Mouse (Mus musculus): ENCODE results near the gene Gm20721.
"Not testable (repeated sequence)": the region's sequence is repeated elsewhere in the genome, so short reads cannot be mapped to it uniquely, and the experiment has no call there.

Gene Gm20721

DNA sequence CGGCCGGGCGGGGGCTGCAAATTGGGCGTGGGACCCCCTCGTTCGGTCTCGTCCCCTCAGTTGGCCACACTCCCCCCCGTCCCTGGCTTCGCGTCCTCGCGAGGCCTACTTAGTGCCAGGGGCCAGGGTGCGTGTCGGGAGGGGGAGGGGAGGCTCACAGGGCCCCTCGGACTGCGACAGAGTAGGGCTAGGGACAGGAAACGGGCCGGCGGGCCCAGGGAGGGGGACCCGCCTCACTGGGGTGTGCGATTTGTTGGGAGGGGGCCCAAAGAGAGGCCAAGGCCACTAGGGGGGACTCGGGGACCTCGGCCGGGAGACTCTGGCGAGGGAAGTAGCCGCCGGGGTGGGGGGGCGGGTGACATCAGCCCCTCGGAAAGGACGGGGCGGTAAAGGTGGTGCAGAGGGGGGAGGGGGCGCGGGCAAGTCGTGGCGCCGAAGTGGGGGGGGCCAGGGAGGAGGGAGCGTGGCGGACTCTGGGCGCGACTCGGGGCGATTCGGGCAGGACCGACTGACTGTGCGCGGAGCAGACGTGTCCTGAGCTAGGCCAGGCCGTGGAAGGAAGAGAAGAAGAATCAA is 15.8 kb downstream of the Gm20721 start:
- peak; percentile 72 for DNase-seq (ENCODE audit: low spot score)

DNA sequence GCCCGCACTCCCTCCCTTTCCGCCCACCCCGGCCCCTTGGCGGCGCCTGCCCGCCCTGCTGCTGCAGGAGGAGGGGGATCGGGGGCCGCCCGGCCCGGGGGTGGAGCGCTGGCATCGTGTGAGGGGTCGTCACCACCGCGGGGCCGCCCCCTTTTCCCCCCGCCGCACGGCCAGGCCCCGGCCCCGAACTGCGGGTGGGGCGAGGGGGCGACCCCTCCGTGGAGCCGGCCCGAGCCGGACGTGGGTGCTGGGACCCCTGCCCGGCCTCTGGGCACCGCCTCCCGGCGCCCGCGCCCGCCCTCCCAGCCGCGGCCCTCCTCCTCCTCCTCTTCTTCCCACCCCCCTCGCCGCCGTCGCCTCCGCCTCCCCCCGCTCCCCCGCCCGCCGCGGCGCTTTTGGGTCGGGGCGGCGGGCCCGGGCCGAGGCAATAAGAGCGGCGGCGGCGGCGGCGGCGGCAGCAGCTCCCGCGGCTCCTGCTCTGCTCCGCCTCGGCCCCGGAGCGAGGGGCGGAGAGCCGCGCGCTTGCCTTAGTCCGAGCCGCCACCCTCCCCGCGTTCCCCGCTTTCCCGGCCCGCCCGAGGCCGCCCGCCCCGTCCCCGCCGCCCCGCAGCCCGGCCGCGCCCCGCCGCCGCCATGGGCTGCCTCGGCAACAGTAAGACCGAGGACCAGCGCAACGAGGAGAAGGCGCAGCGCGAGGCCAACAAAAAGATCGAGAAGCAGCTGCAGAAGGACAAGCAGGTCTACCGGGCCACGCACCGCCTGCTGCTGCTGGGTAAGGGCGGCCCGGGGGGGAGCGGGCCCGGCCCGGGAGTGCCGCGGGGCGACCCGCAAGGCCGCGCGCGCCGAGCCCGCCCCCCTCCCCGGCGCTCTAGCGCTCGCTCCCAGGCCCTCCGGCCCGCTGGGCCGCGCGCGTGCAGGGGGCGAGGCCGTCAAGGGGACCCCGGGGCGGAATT is 16.6 kb downstream of the Gm20721 start:
- DNase-seq (ENCODE audit: low spot score), result peak; percentile 77

DNA sequence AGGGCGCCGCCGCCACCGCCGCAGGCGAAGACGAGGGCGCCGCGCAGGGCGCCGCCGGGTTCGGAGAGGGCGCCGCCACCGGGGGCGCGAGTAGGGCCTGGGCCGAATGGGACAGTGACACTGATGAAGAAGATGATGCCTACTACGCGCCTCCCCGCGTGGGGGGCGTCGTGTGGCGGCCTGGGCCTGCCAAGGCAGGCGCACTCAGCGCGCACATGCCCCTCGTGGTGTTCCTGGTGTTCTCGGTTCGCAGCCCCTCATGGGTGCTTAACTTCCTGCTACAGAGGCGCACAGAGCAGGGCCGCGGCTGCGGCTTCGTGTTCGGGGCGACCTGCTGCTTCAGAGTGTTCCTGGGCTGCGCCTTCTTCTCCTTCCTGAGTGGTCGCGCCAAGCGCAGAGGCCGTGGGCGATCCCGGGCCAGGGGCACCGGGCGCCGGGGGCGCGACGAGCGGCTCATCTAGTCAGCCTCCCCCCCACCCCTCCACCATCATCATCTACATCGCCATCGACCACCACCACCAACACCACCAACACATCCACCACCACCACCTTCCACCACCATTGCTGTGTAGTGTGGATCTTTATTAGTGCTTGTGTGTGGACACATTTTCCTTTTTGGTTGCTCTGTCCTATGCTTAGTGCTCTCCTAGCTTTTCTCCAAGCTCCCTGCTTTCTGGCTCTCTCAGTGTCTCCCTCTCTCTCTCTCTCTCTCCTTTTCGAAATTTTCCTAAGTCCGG is 17.4 kb downstream of the Gm20721 start:
- no peak for DNase-seq (ENCODE audit: low spot score)

DNA sequence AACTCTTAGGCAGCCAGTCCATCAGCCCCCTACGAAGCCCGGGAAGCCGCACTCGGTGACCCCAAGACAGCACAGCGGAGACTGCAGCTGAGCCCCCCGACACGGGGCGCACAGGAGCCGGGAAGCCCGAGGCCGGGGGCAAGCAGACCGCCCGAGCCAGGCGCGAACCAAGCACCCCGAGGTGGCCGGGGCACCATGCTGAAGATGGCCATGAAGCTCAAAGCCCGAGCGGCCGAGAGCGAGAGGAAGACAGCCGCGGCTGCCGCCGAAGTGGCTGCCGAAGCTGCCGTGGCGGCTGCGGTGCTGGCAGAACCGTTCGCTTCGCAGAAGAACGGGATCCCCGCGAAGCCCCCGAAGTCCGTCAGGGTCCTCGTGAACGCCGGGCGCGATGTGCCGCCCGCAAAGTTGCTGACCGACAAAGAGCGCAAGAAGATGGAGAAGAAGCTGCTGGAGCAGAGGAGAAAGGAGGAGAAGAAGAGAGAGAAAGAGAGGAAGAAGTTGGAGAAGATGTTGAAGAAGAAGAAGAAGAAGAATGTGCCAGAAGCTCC is 18.1 kb downstream of the Gm20721 start:
- DNase-seq (ENCODE audit: low spot score), result no peak

DNA sequence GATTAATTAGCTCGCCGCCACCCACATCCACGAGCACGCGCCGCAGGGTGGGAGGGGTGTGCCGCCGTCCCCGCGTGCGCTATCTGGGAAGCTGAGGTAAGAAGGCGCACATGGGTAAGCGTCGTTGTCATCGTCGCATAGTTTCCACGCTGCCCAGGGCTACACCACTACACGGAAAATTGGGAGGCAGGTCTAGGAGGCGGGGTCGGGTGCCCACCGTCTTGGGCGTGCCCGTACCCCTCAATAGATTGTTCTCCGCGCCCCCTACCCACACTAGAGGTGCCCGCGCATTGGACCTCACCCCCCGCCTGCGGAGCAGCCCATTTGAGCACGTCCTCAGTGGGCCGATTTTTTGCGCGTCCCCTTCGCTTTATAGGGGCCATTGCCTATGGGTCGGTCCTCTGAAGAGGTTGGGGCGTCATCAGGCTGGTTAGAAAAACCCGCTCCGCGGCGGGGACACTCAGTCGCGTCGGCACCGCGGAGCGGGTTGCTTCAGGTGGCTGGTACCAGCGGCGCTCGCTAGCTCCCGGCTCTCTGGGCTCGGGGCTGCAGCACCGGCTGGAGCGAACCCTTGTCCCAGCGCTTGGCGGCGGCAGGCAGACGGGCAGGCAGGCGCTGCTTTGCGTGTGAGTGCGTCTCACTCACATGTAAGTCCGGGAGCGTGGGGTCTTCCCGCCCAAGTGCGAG is 19.1 kb downstream of the Gm20721 start:
- peak; percentile 42 for DNase-seq (ENCODE audit: low spot score)

DNA sequence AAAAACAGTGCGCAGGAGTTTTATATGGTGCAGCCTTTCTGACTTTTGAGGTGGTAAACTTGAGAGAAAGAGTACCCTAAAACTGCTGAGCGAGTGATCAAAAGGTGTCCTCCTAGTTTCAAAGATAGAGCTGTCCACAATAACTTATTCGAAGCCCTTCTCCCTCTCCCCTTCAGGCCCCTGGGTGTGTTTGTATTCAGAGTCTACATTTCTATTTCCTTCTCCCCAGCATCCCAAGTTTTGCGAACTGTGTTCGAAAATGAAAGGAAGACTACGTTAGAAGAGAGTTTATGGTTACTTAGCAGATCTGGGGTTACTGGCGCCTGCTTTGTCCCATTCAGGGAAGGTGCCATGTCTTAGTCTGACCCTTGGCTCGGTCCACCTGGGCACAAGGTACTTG is 20.0 kb downstream of the Gm20721 start:
- DNase-seq (ENCODE audit: low spot score), result no peak

DNA sequence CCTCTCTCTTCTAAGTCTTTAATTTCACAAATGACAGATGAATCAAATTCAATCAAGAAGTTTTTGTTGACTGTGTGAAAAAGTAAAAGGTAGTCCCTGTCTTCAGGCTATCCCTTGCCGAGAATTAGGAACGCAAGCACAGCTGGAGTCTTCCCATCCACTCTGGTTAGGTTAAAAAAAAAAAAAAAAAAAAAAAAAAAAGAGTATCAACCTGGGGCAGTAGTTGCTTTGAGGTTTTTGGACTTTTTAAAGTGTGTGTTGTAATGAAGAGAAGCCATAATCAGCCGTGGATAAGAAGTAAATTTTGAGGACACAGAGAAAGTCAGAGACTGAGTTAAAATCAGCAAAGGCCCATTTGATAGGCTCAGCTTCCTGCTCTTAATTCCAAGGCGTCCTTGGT is 20.5 kb downstream of the Gm20721 start:
- no peak for DNase-seq (ENCODE audit: low spot score)

DNA sequence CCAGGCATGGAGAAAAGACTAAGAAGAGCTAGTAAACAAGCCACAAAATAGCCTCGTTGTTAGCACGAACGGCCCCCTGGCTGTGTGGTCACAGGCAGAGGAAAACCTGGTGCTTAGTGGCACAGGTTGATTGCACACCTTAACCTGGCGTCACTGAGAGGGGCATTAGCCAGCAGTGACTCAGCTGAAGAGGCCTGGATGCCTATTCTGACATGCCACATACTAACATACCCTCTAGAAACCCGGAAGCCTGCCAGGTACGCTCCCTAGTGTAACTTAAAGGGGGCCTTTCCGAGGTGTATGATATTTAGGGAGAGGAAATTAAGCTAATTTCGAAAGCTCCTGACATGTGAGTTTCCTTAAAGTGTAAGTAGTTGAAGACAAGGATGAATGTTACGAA is 29.9 kb downstream of the Gm20721 start:
- no peak for DNase-seq (ENCODE audit: low spot score)

DNA sequence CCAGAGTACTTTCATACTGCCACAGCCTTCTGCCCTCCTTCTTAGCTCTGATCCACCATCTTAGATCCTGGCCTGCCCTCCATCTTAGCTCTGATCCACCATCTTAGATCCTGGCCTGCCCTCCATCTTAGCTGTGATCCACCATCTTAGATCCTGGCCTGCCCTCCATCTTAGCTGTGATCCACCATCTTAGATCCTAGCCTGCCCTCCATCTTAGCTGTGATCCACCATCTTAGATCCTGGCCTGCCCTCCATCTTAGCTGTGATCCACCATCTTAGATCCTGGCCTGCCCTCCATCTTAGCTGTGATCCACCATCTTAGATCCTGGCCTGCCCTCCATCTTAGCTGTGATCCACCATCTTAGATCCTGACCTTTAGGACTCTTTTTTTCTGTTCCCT is 31.1 kb downstream of the Gm20721 start:
- not testable (repeated sequence) for DNase-seq (ENCODE audit: low spot score)

DNA sequence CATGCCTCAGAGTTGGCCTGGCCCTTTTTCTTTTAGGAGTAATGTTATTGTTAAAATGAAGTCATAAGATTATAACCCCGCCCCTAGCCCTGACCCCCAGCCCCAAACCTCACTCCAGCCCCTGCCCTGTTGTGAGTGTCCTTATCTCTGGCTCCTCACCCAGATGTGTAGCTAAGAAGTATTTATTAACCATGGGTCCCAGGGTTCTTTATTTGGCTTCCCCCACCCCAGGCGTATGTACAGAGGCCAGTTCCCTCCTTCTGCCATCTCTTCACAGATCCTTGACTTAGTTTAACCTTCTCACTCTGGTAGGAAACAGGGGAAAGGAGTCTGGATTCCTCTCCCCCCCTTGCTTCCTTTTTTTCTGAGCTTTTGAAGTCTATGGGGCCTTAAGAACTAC is 33.9 kb downstream of the Gm20721 start:
- no peak for DNase-seq (ENCODE audit: low spot score)

DNA sequence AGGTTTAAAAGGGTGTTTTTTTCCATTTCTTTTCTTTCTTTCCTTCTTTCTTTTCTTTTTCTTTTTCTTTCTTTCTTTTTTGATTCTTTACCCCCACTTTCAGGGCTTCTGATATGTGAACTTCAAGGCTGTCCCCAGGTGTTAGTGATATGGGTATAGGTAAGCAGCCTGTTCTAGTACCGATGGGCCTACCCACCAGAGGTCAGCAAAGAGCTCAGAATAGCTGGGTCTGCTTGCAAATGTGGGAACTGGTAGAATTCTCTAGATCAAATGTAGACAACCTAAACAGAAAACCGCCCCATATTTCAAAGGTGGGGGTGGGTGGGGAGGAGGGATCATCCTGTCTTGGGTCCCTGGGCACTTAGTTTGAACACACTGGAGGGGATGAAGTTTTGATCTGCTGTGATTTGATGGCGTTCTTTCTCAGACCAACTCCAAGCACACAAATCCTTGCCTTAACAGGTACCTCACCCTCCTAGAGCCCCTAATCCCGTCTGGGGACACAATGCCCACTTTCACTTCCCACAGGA is 34.3 kb downstream of the Gm20721 start:
- peak; percentile 73 for DNase-seq (ENCODE audit: low spot score)

DNA sequence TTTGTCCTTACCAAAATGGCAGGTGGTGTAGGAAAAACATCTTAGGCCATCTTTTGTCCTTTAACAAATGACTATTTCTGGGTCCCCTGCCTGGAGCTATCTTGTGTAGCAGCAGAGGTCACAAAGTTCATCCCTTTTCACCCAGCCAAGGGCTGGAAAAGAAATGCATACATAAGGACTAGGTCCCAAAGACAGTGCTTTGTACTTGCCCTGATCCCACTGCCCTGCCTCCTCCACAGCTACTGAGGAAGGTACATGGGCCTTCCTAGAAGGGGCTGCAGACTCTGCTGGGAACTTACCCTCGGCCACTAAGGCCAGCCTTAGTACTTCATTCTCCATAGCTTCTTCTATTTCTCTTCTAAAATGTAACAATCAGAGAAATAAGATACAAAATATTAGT is 34.9 kb downstream of the Gm20721 start:
- no peak for DNase-seq (ENCODE audit: low spot score)

DNA sequence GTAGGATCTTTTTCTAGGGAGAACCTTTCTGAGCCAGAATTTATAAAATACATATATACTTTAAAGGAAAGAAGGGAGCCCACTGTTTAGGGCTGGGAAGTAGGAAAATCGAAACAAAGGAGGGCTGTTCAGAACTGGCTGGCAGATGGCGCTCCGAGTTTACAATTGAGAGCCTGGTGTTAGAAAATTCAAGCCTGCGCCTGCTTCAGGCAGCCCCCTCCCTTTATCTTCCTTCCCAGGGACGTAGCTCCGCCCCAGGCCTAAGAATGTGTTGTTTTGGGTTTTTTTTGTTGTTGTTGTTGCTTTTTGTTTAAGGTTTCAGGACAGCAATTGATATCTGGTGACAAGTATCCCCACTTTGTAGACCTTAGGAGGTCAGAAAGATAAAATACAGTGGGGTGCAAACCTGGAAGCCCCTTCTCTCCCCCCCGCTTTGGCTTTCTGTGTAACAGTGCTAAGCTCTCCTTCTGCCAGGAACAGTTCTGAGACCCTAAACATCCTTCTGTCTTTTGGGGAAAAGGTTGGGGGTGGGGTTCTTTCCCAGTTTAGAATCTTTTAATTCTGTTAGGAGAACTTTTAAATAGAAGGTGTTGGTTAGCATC is 35.5 kb downstream of the Gm20721 start:
- no peak for DNase-seq (ENCODE audit: low spot score)

DNA sequence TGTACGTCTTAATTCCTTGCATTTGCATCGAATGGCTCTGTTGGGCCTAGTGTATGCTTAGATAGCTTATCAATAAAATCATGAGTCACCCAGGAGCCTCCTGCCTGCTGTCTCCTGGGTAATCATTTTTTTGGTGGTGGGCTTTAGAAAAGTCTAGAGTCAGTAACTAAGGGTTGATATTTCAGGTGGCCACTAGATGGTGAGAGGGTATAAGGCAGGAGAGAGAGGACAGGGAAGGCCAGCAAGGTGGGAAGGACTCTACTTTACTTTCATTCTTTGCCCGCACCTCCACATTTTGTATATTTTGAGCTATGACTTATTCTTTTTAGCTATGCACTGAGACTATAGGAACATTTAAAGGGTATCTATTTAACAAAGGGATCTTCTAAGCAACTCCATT is 38.6 kb downstream of the Gm20721 start:
- DNase-seq (ENCODE audit: low spot score), result no peak

DNA sequence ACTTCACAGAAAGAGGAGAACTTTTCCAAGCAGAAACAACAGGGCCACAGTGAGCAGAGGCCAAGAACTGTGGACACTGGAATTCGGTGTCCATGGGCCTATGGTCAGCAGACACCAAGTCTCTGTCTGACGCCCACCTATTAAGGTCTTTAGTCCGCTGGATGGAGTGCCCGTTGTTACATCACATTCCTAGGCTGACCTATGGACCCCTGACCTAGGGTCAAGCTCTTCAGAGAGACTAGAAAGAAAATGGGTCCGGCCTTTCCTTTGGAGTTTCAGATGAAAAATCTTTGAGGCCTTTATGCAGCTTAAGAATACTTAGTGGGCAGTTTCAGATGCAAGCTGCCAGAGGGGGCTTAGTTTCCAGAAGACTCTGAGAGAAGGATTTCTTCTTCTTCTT is 40.9 kb downstream of the Gm20721 start:
- no peak for DNase-seq (ENCODE audit: low spot score)

DNA sequence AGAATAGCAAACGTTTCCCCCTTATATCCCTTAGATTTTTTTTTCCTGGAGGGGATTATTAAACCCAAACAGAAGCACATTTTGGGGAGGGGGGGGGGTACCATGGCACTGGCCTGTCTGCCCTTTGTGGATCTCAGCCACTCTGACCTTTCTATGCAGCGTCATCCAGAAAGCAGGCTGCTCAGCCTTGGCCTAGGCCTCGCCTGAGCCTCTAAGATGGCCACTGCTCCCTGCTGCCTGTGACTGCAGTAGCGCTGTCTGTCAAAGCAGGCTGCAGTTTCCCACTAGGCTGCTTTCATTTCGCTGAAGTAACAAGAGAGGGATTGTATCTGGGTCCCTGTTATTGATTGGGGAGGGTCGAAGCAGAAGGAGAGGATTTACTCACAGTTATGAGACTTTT is 44.0 kb downstream of the Gm20721 start:
- no peak for DNase-seq (ENCODE audit: low spot score)

DNA sequence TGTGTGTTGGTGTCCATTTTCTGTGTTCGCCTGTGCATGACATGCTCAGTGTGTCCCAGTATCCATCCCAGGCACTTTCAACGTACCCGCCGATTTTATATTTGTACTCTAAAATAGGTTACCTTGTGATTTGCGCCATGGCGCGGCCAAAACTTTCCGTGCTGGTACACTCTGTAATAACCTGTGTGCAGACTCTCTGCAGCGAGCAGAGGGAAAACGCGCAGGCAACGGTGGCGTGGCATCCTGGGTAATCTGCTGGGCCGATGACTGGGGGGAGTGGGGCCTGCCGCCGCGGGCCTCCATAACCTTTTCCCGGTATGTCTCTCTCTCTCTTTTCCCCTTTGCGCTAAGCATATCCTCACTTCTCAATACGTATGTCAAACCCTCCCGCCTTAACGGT is 45.8 kb downstream of the Gm20721 start:
- DNase-seq (ENCODE audit: low spot score), result no peak

DNA sequence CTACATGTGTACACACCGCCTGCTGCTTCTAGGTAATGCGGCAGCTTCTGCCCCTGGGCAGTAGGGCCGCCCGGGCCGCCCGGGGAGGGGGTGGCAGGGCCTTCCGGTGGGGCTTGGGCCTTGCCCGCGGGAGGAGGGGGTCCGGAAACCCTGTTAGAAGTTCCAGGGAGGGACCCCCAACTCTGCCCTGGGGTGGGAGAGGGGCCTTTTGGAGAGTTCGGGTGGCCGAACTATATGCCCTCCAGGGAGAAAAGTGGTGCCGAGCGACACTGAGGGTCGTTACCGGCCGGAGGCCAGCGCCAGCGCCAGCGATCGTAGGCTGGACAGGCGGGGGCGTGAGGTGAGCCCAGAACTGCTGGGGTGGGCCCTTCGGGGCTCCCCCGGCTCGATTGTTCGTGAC is 46.3 kb downstream of the Gm20721 start:
- no peak for DNase-seq (ENCODE audit: low spot score)

DNA sequence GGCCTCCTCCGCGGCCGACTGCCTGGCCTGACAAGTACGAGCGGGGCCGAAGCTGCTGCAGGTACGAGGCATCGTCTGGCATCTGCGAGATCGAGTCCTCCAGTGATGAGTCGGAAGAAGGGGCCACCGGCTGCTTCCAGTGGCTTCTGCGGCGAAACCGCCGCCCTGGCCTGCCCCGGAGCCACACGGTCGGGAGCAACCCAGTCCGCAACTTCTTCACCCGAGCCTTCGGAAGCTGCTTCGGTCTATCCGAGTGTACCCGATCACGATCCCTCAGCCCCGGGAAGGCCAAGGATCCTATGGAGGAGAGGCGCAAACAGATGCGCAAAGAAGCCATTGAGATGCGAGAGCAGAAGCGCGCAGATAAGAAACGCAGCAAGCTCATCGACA is 46.7 kb downstream of the Gm20721 start:
- DNase-seq (ENCODE audit: low spot score), result no peak

DNA sequence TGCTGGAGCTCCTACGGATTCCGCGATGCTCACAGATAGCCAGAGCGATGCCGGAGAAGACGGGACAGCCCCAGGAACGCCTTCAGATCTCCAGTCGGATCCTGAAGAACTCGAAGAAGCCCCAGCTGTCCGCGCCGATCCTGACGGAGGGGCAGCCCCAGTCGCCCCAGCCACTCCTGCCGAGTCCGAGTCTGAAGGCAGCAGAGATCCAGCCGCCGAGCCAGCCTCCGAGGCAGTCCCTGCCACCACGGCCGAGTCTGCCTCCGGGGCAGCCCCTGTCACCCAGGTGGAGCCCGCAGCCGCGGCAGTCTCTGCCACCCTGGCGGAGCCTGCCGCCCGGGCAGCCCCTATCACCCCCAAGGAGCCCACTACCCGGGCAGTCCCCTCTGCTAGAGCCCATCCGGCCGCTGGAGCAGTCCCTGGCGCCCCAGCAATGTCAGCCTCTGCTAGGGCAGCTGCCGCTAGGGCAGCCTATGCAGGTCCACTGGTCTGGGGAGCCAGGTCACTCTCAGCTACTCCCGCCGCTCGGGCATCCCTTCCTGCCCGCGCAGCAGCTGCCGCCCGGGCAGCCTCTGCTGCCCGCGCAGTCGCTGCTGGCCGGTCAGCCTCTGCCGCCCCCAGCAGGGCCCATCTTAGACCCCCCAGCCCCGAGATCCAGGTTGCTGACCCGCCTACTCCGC is 47.3 kb downstream of the Gm20721 start:
- DNase-seq (ENCODE audit: low spot score), result no peak

DNA sequence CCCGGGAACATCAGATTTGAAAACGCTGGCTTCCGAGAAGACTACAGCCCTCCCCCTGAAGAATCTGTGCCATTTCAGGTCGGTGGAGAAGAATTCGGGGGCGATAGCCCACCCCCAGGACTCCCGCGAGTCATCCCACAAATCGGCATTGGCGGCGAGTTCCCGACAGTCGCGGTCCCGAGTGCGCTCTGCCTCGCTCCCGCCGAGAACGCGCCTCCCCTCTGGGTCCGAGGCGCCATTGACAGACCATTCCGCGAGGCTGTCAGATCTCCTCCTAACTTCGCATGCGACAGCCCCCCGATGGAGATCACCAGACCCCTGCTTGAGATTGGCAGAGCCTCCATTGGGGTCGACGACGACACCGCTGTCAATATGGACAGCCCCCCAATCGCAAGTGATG is 48.0 kb downstream of the Gm20721 start:
- DNase-seq (ENCODE audit: low spot score), result no peak
